Mouse (Mus musculus) lung, postnatal 10 days (tissue): Measurements from ENCODE around the gene Uqcc1.
A peak's percentile ranks its signal among the peaks of the same experiment; 100 is the strongest.

Source experiments
- DNase-seq: peaks from one replicate; pipeline ENCODE4 v3.0.0; 2021

Gene Uqcc1

DNA sequence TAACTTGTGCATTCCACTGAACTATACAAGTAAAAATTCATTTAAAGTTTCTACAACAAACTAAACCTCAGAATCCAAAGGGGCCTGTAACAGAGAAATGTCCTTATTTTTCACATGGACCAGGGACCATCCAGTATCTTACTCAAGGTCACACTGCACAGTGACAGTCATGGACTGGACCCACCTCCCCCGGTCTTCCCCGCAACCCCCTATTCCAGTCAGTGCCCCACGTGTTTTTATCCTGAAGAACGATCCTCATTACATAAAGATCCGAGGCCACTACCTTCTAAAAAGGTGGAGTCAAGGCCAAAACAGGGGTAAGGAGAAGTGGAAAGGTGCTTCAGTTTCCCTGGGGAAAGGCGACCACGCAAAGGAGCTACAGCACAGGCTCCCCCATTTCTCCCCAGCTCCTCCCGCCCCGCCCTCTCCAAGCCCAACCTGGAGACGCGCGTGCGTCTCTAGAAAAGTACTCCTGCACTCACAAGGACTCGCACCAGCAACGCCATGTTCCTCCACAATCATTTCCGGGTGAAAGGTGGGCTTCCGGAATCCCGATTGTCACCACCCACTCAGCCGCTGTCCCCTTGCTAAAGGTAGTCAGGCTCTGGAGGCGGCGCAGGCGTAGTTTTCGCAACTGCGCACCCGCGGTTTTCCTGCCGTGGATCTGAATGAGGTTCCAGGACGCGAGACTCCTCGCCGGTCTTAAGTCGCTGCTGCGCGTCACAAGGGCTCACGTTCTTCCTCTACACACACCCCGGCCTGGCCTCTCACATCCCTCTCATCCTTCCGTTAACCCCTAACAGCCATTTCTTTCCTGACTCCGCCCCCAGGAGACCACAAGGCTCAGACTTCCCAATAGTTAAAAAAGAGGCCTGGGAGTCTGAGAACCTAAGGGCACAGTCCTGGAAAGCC, at the start of gene Uqcc1:
Uqcc1 (minus strand) TSS at position 780 of the 912 bp plus-strand sequence.
- peak; percentile 96 for DNase-seq

DNA sequence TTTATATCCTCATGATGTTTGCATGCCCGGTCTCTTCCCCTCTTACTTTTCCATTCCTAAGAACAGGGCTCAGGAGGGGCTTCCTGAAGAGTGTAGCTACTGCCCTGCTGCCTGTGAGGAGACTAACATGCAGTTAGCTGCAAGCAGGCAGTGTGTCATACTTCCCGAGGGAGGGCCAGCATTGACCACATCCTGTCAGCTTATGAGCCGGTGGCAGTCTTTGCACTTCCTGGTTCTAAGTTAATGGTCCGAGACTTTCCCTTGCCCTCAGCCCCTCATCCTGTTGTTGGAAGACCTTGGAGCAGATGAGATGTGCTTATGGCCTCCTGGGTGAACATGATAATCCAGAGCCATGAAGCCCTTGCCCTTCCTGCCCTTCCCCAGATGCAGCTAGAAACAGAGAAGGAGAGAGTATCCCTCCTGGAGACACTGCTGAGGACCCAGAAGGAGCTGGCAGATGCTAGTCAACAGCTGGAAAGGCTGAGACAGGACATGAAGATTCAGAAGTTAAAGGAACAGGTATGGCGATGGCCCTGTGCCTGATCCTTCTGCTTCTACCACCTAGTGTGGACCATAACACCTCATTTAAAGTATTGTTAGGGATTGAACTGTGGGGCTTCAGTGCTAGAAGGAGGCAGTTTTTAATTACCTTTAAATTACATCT, 49.4 kb upstream of the Uqcc1 start:
- peak; percentile 63 for DNase-seq

DNA sequence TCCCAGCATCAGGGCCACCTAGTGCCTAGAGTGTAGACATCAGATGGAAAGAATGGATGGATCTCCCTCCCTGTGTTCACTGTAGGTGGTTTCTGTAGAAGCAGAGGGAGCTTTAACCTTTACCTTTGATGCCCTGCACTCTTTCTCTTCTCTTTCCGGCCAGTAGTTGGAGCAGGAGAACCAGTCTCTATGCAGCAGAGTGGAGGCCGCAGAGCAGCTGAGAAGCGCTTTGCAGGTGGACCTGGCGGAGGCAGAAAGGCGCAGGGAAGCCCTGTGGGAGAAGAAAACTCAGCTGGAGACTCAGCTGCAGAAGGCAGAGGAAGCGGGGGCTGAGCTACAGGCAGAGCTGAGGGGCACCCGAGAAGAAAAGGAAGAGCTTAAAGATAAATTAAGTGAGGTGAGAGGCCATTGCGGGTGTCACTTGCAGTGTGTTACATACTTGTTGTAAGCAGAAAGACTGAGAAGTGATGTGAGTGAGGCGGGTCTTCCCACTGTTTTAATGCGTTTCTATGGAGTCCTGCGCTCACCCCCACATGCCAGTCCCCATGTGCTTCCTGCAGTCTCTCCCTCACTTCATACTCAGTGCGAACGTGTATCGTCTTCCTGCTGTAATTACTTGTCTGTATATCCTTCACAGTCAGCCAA, 44.1 kb upstream of the Uqcc1 start:
- DNase-seq, result no peak

DNA sequence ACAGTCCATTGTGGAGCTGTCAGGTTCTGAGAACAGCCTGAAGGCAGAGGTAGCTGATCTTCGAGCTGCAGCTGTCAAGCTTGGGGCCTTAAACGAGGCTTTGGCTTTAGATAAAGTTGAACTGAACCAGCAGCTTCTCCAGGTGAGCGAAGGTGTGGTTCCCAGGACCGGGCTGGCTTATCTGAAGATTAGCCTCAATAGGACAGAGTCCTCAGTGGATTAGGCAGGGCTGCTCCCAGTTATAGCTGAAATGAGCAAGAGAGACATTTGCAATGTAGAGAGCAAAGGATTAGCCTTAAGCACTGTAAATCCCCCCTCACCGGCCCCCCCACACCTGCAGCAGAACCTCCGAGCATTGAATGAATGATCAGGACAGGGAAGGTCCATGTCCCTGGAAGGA, 43.2 kb upstream of the Uqcc1 start:
- DNase-seq, result no peak

DNA sequence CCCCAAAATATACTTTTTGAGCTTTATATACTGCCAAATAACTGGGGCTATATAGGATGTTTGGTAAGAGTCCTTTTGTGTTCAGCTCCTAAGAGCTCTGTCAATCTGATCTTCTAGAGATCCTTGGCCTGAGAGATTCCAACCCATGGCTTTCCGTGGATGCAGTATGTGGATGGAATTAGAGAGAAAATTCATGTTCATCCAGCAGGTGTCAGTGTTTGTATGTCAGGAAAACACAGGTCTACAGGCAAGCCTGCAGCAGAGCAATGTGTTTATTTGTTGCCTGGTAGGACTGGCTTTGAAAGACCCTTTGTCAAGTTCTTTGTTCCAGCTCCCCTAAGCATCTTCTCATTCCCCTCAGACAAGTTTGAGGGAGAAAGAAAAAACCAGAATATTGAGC, 32.9 kb upstream of the Uqcc1 start:
- DNase-seq, result peak; percentile 54

DNA sequence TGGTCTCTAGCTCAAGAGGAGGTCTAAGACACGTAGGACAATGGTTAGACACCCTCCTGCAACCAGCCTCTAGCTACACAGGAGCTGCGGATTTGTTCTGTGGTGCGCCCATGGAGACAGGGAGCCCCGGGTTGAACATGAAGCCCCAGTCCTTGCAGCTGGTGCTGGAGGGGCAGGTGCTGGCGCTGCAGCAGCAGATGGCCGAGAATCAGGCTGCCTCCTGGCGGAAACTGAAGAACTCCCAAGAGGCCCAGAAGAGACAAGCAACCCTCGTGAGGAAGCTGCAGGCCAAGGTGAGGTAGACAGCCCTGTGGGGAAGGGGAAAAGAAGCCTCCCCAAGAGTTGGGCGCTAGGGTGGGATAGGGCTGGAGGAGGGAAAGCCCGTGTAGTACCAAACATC, 31.8 kb upstream of the Uqcc1 start:
- DNase-seq, result no peak

DNA sequence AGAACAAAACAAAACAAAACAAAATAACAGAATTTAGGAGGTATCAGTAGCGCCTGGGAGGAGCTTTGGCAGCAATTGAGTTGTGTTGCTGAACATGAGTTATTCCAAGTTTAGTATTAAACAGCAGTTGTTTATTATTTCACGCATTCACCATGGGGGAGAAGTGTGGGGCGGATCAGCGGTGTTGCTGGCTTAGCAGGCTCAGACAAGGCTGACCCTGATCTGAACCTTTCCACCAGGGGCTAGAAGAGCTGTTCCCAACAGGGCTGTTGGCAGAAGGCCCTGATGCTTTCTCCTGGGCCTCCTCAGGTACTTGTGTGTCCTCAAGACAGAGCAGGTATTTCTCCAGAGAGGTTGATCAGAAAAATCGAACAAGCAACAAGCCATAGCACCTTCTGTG, 29.9 kb upstream of the Uqcc1 start:
- DNase-seq, result no peak

DNA sequence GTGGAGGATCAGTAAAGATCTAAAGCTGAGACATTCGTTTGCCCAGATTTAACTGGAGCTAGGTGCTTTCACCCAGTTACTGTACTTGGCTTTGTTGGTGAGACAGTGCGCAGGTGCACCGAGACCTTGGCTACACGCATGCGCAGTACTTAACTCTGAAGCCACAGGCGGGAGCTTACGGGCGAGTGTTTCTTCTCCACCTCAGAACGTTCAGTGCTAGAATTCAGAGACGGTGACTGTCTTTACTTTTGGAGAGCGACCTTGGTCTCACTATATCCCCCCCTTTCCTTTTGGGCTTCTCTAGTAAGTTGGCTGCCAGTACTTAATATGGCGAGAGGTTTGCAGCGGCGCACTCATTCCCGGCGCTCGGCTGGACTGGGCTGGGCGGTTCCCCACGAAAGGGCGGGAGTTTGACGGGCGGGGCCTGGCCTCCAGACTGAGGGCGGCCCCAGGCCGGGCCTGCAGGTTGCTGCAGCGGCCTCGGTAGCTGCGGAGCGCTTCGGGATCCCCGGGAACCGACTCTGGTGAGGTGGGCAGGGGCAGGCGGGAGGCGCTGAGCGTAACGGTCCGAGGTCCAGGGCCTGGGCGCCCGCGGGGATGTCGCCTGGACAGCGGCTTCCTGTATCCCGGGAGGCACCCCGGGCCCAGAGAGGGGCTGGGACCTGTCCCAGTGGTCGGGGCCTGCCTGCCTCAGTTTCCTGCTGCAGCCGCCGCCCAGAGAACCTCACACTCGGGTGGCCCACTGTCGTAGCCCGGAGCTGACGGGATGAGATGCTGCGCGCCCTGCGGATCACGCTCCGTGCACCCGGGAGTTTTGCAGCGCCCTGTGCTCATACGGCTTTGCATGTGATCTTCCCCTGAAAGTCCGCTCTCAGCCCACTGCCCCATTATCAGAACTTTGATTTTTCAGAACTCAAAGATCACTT, 26.3 kb upstream of the Uqcc1 start, which contains the start of gene Cep250:
Cep250 (plus strand) TSS at position 325 of the 926 bp plus-strand sequence.
- peak; percentile 96 for DNase-seq

DNA sequence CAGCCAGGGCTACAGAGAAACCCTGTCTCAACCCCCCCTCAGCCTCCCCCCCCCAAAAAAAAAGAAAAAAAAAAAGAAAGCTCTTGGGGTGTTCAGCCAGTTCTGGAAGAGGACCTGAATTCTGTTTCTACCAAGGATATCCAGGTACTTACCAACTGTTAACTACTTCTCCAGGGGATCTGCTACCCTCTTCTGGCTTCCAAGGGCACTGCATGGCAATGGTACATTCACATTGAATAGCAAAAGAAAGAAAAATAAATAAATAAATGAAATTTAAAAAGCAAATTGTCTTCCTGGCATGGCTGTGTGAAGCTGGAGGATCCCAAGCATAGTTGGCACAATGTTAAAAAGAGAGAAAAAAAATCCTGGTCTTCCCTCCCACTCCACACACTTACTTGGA, 21.9 kb upstream of the Uqcc1 start:
- DNase-seq, result peak; percentile 89

DNA sequence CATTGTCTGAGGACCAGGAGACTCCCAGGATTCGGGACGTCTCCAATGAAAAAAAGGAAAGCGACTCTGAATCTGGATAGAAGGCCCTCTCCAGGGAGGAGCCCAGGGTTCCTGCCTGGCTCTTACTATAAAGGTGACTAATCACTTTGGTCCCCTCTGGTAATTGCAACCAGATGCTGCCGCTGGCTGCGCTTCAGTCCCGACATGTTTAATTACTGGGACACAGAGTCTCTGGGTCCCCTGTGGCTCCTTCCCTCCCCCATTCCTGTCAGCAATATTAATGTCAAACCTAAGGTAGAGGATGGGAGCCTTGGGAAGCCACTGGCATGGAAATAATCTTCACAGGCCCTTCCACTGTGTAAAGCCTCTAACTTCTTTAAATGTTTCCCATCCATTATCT, 19.3 kb upstream of the Uqcc1 start:
- no peak for DNase-seq

DNA sequence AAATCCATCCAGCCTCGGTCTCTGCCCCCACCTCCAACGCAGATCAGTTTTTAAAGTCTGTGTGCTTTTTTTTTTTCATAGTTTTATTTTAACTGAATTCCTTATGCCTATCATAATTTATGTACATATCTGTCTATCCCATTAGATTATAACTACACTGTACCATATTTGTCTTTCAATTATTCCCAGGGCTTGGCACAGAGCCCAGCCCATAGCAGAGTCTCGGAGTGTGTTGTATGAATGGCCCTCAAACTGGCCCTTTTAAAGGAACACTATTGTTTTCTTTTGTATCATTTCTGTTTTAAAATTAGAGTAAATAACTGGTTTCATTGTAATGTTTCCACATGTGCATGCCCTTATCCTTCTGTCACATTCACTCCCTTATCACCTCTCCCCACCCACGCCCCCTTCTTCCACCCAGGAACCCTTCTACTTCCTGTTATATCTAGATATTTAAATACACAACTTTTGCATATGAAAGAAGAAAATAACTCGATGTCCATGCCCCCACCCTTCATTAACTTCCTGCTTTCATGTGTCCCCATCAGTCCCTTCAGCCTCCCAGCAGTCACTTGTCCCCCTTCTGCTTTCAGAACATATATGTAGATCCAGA, 17.4 kb upstream of the Uqcc1 start:
- no peak for DNase-seq

DNA sequence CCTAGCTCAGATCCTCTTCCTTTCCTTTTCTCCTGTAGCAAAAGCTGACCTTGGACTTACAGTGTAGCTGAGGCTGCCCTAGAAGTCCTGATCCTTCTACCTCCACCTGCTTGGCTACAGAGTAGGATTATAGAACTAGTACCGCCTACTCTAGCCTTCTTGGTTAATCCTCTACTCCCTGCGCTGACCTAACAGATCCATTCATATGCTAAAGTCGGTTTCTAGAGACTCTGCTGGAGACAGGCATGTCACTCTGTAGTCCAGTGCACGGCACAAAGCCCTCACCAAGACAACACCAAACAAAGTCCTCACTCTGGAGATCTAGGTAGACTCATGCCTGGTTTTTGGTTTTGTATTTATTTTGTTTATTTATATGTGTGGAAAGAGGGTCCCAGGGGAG, 16.4 kb upstream of the Uqcc1 start:
- DNase-seq, result no peak

DNA sequence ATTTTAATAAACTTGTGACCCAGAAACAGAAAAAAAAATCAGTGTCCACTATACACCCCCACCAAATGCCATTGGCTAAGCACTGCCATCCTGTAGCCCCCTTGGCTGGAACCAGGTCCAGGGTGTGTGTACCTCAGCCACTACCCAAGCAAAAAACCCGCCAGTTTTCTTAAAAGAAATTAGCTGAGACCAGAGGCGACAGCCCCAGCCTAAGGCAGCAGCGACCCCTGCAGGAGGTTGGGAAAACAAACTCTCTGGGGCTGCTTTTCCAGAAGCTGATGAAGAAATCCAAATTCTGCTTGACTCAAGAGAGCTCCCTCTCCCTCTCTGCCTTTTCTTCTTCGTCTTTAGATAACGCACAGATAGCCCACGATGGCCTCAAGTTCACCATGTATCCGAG, 16.0 kb upstream of the Uqcc1 start:
- peak; percentile 86 for DNase-seq

DNA sequence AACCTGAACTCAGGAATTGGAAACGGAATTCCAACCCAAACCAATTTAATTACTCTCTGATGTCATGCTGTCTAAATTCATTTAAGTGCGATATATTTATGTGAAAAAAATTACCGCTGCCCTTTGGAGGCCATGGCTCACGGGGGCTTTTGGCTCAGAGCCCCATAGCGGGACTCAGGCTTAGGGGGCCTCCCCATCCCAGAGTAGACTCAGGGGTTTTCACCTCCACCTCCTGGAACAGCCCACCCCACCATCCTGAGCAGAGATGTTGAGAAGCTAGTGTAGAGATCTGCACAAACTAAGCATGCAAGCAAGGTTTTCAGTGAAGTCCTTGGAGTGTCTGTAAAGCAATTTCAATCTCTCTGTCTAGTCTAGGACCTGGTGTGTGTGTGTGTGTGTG, 15.5 kb upstream of the Uqcc1 start:
- no peak for DNase-seq

DNA sequence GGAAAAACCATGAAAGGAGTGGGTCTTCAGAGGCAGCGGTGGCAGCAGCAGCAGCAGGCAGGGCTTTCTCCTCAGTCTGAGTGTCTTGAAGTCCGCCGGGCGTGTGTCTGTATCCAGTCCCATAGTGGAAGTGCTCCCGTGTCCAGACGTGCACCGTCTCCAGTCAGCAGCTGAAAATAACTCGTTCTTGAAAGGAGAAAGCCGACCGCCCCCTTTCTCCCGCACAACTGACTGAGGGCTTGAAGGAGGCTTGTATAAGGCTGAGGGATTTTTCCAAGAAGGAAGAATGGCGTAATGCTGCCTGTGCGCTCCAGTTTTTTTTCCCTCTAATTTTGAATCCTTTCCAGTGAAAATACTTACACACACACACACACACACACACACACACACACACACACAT, 15.0 kb upstream of the Uqcc1 start, which contains the start of gene Gdf5:
Gdf5 (minus strand) TSS at position 244 of the 400 bp plus-strand sequence.
- peak; percentile 53 for DNase-seq

DNA sequence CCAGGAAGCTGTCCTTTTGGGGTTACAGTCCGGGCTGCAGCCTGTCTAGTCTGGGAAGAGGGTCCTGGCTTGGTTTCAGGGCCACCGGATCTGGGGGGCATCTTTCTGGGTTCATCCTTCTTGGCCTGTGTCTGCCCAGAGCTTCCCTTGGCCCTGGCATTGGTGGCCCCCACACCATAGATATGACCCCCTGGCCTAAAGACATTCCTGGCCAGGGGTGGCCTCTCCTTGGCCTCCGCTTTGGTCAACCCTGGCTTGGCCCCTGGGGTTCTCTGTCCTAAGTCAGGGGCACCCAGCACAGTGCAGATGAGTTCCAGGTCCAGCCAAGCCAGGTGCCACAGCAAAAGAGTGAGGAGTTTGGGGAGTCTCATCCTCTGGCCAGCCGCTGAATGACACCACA, 14.6 kb upstream of the Uqcc1 start:
- DNase-seq, result no peak

DNA sequence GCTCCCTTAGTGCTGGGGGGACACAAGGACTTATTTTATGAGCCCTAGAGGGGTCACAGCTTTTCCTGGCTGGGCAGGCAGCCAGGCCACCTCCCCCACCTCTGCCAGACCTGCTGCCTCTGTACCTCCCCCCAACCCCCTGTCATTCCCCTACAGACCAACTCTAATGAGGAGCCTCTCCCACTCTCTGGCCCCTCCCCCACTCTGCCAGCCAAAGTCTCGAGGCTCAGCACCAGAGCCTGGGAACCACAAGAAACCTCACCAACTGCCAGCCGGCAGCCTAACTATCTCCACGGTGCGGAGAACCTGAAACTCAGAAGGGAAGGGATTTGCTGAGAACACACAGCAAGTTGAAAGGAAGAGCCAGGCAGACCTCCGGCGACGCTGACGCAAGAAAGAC, 13.4 kb upstream of the Uqcc1 start:
- no peak for DNase-seq

DNA sequence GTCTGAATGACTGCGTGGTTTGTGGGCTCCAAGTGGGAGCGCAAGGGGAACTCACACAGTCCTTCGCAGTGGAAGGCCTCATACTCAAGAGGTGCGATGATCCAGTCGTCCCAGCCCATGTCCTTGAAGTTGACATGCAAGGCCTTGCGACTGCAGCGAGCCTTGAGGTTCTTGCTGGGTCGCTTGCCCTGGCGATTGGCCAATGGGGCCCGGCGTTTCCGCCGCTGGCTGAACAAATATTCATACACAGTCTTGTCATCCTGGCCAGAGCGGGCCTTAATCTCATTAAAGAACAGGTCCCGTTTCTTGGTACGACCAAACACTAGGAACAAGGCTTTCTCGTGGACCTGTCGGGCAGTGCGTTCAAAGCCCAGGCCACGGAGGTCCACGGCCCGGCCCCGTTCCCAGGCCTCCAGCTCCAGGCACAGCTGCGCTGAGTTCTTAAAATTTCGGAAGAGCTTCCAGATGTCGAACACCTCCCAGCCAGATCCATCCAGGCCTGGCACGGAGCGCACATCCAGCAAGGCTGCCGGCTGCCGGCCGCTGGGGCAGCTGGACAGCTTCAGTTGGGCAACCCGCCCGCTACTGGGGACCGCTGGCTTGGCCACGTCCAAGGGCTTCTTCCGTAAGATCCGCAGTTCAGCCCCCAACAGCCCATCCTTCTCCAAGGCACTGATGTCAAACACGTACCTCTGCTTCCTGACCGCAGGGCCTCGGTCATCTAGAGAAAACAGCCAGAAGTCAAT, 11.8 kb upstream of the Uqcc1 start:
- peak; percentile 86 for DNase-seq

DNA sequence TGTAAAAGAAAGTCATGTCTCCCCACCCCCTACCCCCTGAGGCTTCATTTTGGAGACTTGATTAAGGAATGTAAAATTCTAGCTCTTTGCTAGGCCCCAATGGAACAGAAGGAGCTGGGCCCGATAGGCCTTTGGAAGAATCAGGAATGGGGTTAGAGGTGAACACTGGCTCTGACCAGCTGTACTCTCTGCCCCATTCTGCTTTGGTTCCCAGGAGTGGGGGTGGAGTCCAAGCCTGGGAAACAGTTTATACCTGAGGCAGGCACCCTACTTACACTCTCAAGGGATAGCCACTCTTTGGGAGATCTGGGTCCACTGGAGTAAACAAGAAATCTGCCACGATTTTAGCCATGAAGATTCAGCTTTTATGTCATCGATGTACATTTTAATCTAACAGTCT, 10.6 kb upstream of the Uqcc1 start, which contains the start of gene Gm15557:
Gm15557 (plus strand) TSS at position 48 of the 400 bp plus-strand sequence.
- DNase-seq, result no peak

DNA sequence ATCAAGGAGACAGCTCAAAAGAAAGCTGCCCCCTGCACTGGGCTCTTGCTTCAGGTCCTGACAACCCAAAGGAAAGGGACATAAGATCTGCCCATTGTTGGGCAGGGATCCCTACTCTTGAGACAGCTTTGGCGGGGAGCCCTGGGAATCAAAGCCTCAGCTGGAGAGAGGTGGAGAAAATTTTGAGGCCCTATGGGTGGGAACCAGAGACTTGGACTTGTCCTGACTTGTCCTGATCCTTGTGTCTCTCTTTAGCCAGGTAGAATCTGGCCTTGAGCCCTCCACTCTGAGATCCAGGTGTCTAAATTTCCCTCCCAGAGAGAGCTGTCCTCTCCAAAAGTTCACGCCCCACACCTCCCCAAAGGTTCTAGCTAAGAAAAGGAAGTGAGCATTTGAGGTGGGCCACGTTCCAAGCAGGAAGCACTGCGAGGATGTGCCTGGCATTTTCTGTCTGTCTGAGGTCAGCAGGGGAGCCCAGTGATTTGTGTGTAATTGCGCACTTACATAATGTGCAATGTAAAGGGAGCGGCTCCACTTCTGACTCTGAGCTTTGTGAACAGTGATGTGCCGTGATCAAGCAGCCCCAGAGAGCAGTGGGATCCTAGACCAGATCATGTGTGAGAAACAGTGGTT, 9.9 kb upstream of the Uqcc1 start:
- no peak for DNase-seq
